Mouse (Mus musculus) ES-Bruce4 (cell line): ENCODE measurements around the gene Dclre1a. TPM values are rescaled to one million over a fixed set of nuclear protein-coding genes. Genes with fewer than 3 reads are reported as not detected.

Experiments used
- H3K27ac ChIP-seq: 2 replicates; pipeline ENCODE4 v1.5.1; 2012; ENCODE audit warnings: low read length, inconsistent platforms; ENCODE audit not compliant: insufficient read depth
- H3K27me3 ChIP-seq: 2 replicates; pipeline ENCODE4 v1.6.1; 2012; ENCODE audit warnings: mild to moderate bottlenecking, low read length, inconsistent platforms; ENCODE audit not compliant: control insufficient read depth, poor library complexity, insufficient read depth, severe bottlenecking
- H3K36me3 ChIP-seq: 2 replicates; pipeline ENCODE4 v1.6.1; 2012; ENCODE audit warnings: inconsistent platforms, mild to moderate bottlenecking, low read length, moderate library complexity; ENCODE audit not compliant: control insufficient read depth, poor library complexity, insufficient read depth, severe bottlenecking
- H3K4me1 ChIP-seq: one replicate; pipeline ENCODE4 v1.8.1; 2011; ENCODE audit warnings: low read length; ENCODE audit not compliant: control insufficient read depth, insufficient read depth
- H3K4me3 ChIP-seq: 2 replicates; pipeline ENCODE4 v1.5.1; 2011; ENCODE audit warnings: low read depth, mild to moderate bottlenecking, low read length
- H3K9ac ChIP-seq: 2 replicates; pipeline ENCODE4 v1.6.1; 2012; ENCODE audit warnings: low read depth, mild to moderate bottlenecking, inconsistent platforms; ENCODE audit not compliant: poor library complexity, severe bottlenecking
- H3K9me3 ChIP-seq: replicated peaks from 2 replicates; pipeline ENCODE4 v1.6.1; 2012; ENCODE audit warnings: mild to moderate bottlenecking, low read length, inconsistent platforms; ENCODE audit not compliant: control insufficient read depth, poor library complexity, insufficient read depth, severe bottlenecking
- CTCF ChIP-seq: IDR thresholded peaks from one replicate; pipeline ENCODE4 v1.8.1; 2011; ENCODE audit warnings: low read depth, low read length
- EP300 ChIP-seq: IDR thresholded peaks from 2 replicates; pipeline ENCODE4 v1.6.1; 2011; ENCODE audit warnings: low read depth, low read length; ENCODE audit not compliant: insufficient read depth
- POLR2A ChIP-seq: IDR thresholded peaks from one replicate; pipeline ENCODE4 v1.8.1; 2011; ENCODE audit warnings: low read length; ENCODE audit not compliant: insufficient read depth
- polyA plus RNA-seq: library from polyadenylated mRNA; stranded (reverse); fragments of >200 nt; gene quantifications from 2 replicates; pipeline ENCODE4 v1.2.4, GENCODE M21; 2011; ENCODE audit warnings: low read depth; ENCODE audit not compliant: missing spikeins, insufficient read depth, insufficient read length

Gene Dclre1a
- polyA plus RNA-seq, 1 experiment: 14.0 TPM

DNA sequence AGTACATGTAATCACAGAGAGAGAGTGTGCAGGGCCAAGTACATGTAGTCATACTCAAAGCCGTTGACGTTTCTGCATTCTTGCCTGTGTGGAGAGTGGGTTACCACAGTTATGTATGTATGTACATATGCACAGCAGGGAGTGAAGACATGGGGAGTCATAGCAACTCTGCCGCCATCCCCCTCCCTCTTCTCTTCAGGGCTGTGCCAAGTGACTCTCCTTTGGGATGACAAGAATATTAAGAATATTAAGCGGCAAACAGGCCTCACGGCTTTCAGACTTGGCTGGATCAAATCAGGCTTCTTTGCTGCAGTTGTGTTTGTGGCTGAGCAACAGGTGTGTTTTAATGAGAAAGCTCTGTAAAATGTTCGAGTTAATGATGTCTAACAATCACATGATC lies 58.4 kb downstream of the Dclre1a start:
- Histone ChIP-seq H3K27me3 (no peaks in the 10 kb centered on the region), H3K4me3 (no peak overlapping the region), H3K9me3 (no peaks in the 10 kb centered on the region), H3K9ac (no peak overlapping the region), H3K27ac (no peak overlapping the region), H3K36me3 (no peaks in the 10 kb centered on the region), H3K4me1 (no peaks in the 10 kb centered on the region)
- TF ChIP-seq CTCF (no peak), EP300 (no peak), POLR2A (no peak)

DNA sequence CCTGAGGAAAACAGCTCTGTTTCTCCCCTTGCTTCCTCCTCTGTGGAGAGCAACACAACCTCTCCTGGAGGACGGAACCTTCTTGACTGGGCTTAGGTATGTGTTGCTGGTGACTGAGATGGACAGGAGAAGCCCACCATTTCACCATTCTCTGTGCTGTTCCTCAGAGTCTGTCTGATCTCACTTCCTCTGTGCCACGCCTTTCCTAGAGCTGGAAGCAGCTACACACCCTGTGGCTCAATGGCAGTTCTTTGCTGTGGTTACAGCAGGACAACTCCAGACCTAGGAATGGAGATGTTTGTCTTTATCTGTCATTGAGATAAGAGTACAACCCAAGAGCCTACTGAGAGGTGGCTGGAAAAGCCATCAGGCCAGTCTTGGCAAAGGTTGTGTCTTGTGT lies 60.7 kb downstream of the Dclre1a start:
- no peaks in the 10 kb centered on the region for H3K36me3 ChIP-seq
- no peak overlapping the region for H3K4me3 ChIP-seq
- H3K9ac ChIP-seq: no peak overlapping the region
- no peaks in the 10 kb centered on the region for H3K9me3 ChIP-seq
- H3K27me3 ChIP-seq: no peaks in the 10 kb centered on the region
- no peaks in the 10 kb centered on the region for H3K4me1 ChIP-seq
- TF ChIP-seq POLR2A (no peak), EP300 (no peak), CTCF (no peak)
- no peak overlapping the region for H3K27ac ChIP-seq

- no peaks in the 10 kb centered on the region for H3K27me3 ChIP-seq
- no peaks in the 10 kb centered on the region for H3K36me3 ChIP-seq
- TF ChIP-seq POLR2A (no peak), EP300 (no peak), CTCF (no peak)
- H3K4me1 ChIP-seq: no peaks in the 10 kb centered on the region
- H3K9me3 ChIP-seq: no peaks in the 10 kb centered on the region
- no peak overlapping the region for H3K9ac ChIP-seq
- H3K4me3 ChIP-seq: no peak overlapping the region
- H3K27ac ChIP-seq: no peak overlapping the region
Measured at GRCm38 (mm10) chr19:56486926-56487325, 61.1 kb downstream of the Dclre1a start.

- H3K4me1 ChIP-seq: no peaks in the 10 kb centered on the region
- no peaks in the 10 kb centered on the region for H3K27me3 ChIP-seq
- H3K36me3 ChIP-seq: no peaks in the 10 kb centered on the region
- TF ChIP-seq EP300: no peak
- TF ChIP-seq POLR2A: no peak
- no peak overlapping the region for H3K9ac ChIP-seq
- H3K9me3 ChIP-seq: no peaks in the 10 kb centered on the region
- H3K27ac ChIP-seq: no peak overlapping the region
- no peak overlapping the region for H3K4me3 ChIP-seq
Measured at GRCm38 (mm10) chr19:56485376-56486271, 62.4 kb downstream of the Dclre1a start.

GRCm38 (mm10) chr19:56484630-56485375 lies 63.2 kb downstream of the Dclre1a start:
- Histone ChIP-seq H3K36me3 (no peaks in the 10 kb centered on the region), H3K4me3 (no peak overlapping the region), H3K4me1 (no peaks in the 10 kb centered on the region), H3K9me3 (no peaks in the 10 kb centered on the region), H3K27ac (no peak overlapping the region), H3K9ac (no peak overlapping the region), H3K27me3 (no peaks in the 10 kb centered on the region)
- TF ChIP-seq CTCF (no peak), EP300 (no peak), POLR2A (no peak)

Other genes with a start within 250 kb of the Dclre1a start
- gene Nrap, start 158.2 kb downstream of the Dclre1a start, polyA plus RNA-seq: not detected in 2 replicates
- 17.0 and 19.8 TPM in 2 replicates for gene Casp7, start 151.1 kb downstream of the Dclre1a start, polyA plus RNA-seq
- 0.33 TPM in 1 of 2 replicates, not detected in the other for gene Plekhs1, start 86.6 kb downstream of the Dclre1a start, polyA plus RNA-seq
- 18.0 and 27.8 TPM in 2 replicates for gene Nhlrc2, start within 50 bp of the Dclre1a start, polyA plus RNA-seq
- gene Adrb1, start 174.0 kb upstream of the Dclre1a start, polyA plus RNA-seq: 0.44 and 1.0 TPM in 2 replicates